Mouse (Mus musculus): Measurements from ENCODE around the gene Tspan1. TPM values are rescaled to one million over a fixed set of nuclear protein-coding genes. Genes with fewer than 3 reads are reported as not detected.
A peak's percentile ranks its signal among the peaks of the same experiment; 100 is the strongest.

The Tspan1 gene
- polyA plus RNA-seq (2012; fragmentation: generic; extraction: Trizol) = 0.16 TPM

GRCm38 (mm10) chr4:116167404-116167803 lies at the start of gene Tspan1:
Gene Tspan1 (minus strand): TSS chr4:116167601.
- TF ChIP-seq POLR2A (IDR thresholded peaks at IDR 0.05; ENCODE audit: insufficient read length, low read depth) = no peak
- Histone ChIP-seq H3K4me3 (no peak within 1 kb of the TSS), H3ac (ENCODE audit: control insufficient read depth, insufficient read length) (no peak within 1 kb of the TSS), H3K79me2 (ENCODE audit: control insufficient read depth, insufficient read depth) (no peaks in the 10 kb centered on the region), H3K4me2 (ENCODE audit: low read depth) (no peak within 1 kb of the TSS), H3K27me3 (ENCODE audit: control insufficient read depth, insufficient read depth, insufficient read length) (no peaks in the 10 kb centered on the region), H3K36me3 (ENCODE audit: control insufficient read depth, insufficient read depth) (no peaks in the 10 kb centered on the region)

GRCm38 (mm10) chr4:116217046-116217445 lies 49.6 kb upstream of the Tspan1 start:
- TF ChIP-seq CEBPB (IDR thresholded peaks at IDR 0.05; ENCODE audit: insufficient read depth, poor library complexity, severe bottlenecking) (no peak), POLR2AphosphoS2 (IDR thresholded peaks at IDR 0.05; ENCODE audit: insufficient read length, low read depth) (no peak), TCF12 (IDR thresholded peaks at IDR 0.05; ENCODE audit: insufficient read depth, poor library complexity, severe bottlenecking) (no peak)
- H3K27me3 ChIP-seq (ENCODE audit: control insufficient read depth, insufficient read depth, insufficient read length) = no peaks in the 10 kb centered on the region

GRCm38 (mm10) chr4:116215895-116216605 lies 48.6 kb upstream of the Tspan1 start:
- Histone ChIP-seq H3K4me3 (no peak overlapping the region), H3K4me2 (ENCODE audit: low read depth) (no peak overlapping the region), H3K36me3 (ENCODE audit: control insufficient read depth, insufficient read depth) (no peaks in the 10 kb centered on the region), H3ac (ENCODE audit: control insufficient read depth, insufficient read length) (no peak overlapping the region), H3K79me2 (ENCODE audit: control insufficient read depth, insufficient read depth) (no peaks in the 10 kb centered on the region), H3K27me3 (ENCODE audit: control insufficient read depth, insufficient read depth, insufficient read length) (no peaks in the 10 kb centered on the region)
- TF ChIP-seq CEBPB (IDR thresholded peaks at IDR 0.05; ENCODE audit: insufficient read depth, poor library complexity, severe bottlenecking) (no peak), E2F4 (IDR thresholded peaks at IDR 0.05; ENCODE audit: insufficient read depth) (no peak), MYOG (IDR thresholded peaks at IDR 0.05; ENCODE audit: control insufficient read depth in 1 of 3, insufficient read depth in 1 of 3, insufficient read length in 2 of 3, low read depth in 2 of 3) (peak in 1 of 3 experiments; percentile 4), TCF3 (IDR thresholded peaks at IDR 0.05; ENCODE audit: insufficient read length, low read depth) (no peak), POLR2AphosphoS2 (IDR thresholded peaks at IDR 0.05; ENCODE audit: insufficient read length, low read depth) (no peak), SRF (IDR thresholded peaks at IDR 0.05; ENCODE audit: control insufficient read depth, insufficient read length, low read depth) (no peak), MYOD1 (IDR thresholded peaks at IDR 0.05; ENCODE audit: control insufficient read depth in 1 of 3, insufficient read length in 2 of 3, low read depth in 2 of 3) (peak in 1 of 3 experiments; percentile 5)

More at GRCm38 (mm10) chr4:116217046-116217445, 49.6 kb upstream of the Tspan1 start:
- H3ac ChIP-seq (ENCODE audit: control insufficient read depth, insufficient read length) = no peak overlapping the region
- no peaks in the 10 kb centered on the region for H3K36me3 ChIP-seq (ENCODE audit: control insufficient read depth, insufficient read depth)
- H3K79me2 ChIP-seq (ENCODE audit: control insufficient read depth, insufficient read depth) = no peaks in the 10 kb centered on the region
- no peak overlapping the region for H3K4me3 ChIP-seq
- H3K4me2 ChIP-seq (ENCODE audit: low read depth) = peak overlapping the region; percentile 4

- Histone ChIP-seq H3K36me3 (ENCODE audit: control insufficient read depth, insufficient read depth) (no peaks in the 10 kb centered on the region), H3ac (ENCODE audit: control insufficient read depth, insufficient read length) (no peak overlapping the region), H3K79me2 (ENCODE audit: control insufficient read depth, insufficient read depth) (no peaks in the 10 kb centered on the region), H3K4me3 (no peak overlapping the region), H3K4me2 (ENCODE audit: low read depth) (no peak overlapping the region), H3K27me3 (ENCODE audit: control insufficient read depth, insufficient read depth, insufficient read length) (no peaks in the 10 kb centered on the region)
- TF ChIP-seq REST (IDR thresholded peaks at IDR 0.05; ENCODE audit: insufficient read depth, insufficient read length) = no peak
- no peak for TF ChIP-seq POLR2AphosphoS2 (IDR thresholded peaks at IDR 0.05; ENCODE audit: insufficient read length, low read depth)
- TF ChIP-seq CEBPB (IDR thresholded peaks at IDR 0.05; ENCODE audit: insufficient read depth, poor library complexity, severe bottlenecking) = no peak
- TF ChIP-seq POLR2A (IDR thresholded peaks at IDR 0.05; ENCODE audit: insufficient read length, low read depth) = no peak
These were observed 41.5 kb upstream of the Tspan1 start for GRCm38 (mm10) chr4:116208891-116209290.

- Histone ChIP-seq H3K4me2 (ENCODE audit: low read depth) (peak overlapping the region; percentile 10), H3K4me3 (no peak overlapping the region), H3K79me2 (ENCODE audit: control insufficient read depth, insufficient read depth) (no peaks in the 10 kb centered on the region), H3ac (ENCODE audit: control insufficient read depth, insufficient read length) (no peak overlapping the region), H3K36me3 (ENCODE audit: control insufficient read depth, insufficient read depth) (no peaks in the 10 kb centered on the region), H3K27me3 (ENCODE audit: control insufficient read depth, insufficient read depth, insufficient read length) (no peaks in the 10 kb centered on the region)
- TF ChIP-seq MYOG (IDR thresholded peaks at IDR 0.05; ENCODE audit: control insufficient read depth in 1 of 3, insufficient read depth in 1 of 3, insufficient read length in 2 of 3, low read depth in 2 of 3) (no peak), TCF3 (IDR thresholded peaks at IDR 0.05; ENCODE audit: insufficient read length, low read depth) (no peak), POLR2AphosphoS2 (IDR thresholded peaks at IDR 0.05; ENCODE audit: insufficient read length, low read depth) (no peak), REST (IDR thresholded peaks at IDR 0.05; ENCODE audit: insufficient read depth, insufficient read length) (no peak), TCF12 (IDR thresholded peaks at IDR 0.05; ENCODE audit: insufficient read depth, poor library complexity, severe bottlenecking) (no peak), MAX (IDR thresholded peaks at IDR 0.05; ENCODE audit: low read depth) (no peak), CEBPB (IDR thresholded peaks at IDR 0.05; ENCODE audit: insufficient read depth, poor library complexity, severe bottlenecking) (no peak), MYOD1 (IDR thresholded peaks at IDR 0.05; ENCODE audit: control insufficient read depth in 1 of 3, insufficient read length in 2 of 3, low read depth in 2 of 3) (no peak), E2F4 (IDR thresholded peaks at IDR 0.05; ENCODE audit: insufficient read depth) (no peak), SRF (IDR thresholded peaks at IDR 0.05; ENCODE audit: control insufficient read depth, insufficient read length, low read depth) (no peak), USF1 (IDR thresholded peaks at IDR 0.05; ENCODE audit: low read depth) (no peak)
These were observed 39.1 kb upstream of the Tspan1 start for GRCm38 (mm10) chr4:116206531-116206930.

All from myocyte (in vitro differentiated cells).